Mouse (Mus musculus): Measurements from ENCODE around the gene Tapt1. TPM values are rescaled to one million over a fixed set of nuclear protein-coding genes. Genes with fewer than 3 reads are reported as not detected.

The Tapt1 gene
- polyA plus RNA-seq, 1 experiment from 2014 or later = 33.3 TPM

DNA sequence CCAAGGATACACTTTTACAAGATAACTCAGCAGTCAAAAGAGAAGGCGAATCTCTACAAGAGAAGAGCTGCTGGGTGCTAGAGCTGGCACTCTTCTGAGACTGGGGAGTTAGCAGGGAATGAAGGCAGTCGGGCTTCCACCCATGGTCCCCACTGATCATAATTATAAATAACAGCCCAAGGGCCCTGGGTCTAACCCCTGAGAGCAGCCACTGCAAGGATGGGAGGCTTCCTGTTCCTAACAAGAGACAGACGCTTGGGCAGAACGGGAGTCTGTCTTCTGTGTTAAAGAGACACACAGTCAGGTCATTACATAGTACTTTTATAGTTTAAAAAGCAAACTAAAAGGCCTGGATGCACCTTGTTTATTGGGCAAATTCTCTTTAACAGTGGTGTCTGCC, 6.6 kb downstream of the Tapt1 start:
- Histone ChIP-seq H3K36me3 (replicated peaks; ENCODE audit: insufficient read depth, low read length) (peaks cover 26% of the 10 kb centered on the region), H3K9me3 (ENCODE audit: low read length) (no peaks in the 10 kb centered on the region), H3K27ac (ENCODE audit: low read depth) (peak overlapping the region; percentile 31), H3K4me3 (ENCODE audit: low read depth, low read length) (no peak overlapping the region), H3K4me1 (ENCODE audit: insufficient read depth) (peaks cover 38% of the 10 kb centered on the region), H3K27me3 (ENCODE audit: insufficient read depth, low read length) (no peaks in the 10 kb centered on the region), H3K9ac (replicated peaks) (0 out of 2 replicates have a peak overlapping the region, but pooled peaks have one; percentile 19), H3K4me2 (ENCODE audit: low read depth, low read length) (no peak overlapping the region)
- ATAC-seq (no peak), DNase-seq (no peak)
- TF ChIP-seq EP300 (IDR thresholded peaks at IDR 0.05; ENCODE audit: low read depth) = no peak
- no peak for TF ChIP-seq CTCF (IDR thresholded peaks at IDR 0.05; ENCODE audit: low read depth)
- WGBS (ENCODE audit: insufficient replicate concordance) = 63% methylated on average over 4 of the region's 4 CpGs

DNA sequence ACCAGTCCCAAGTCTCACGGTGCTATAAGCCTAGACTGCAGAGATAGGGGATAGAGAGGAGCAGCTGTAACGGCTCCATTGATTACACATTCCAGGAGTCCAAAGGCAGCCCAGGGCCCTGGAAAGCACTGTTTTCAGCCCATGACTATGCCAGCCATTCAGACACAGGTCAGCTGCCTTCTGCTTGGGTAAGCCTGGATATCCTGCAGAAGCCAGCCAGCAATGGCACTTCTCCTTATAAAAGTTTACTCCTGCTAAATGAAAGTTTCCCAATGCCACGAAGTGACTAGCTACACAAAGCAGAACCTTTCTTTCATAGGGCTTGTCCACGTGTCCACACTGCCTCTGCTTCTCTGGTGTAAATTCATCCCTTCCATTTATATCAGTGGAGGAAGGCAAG, 7.9 kb downstream of the Tapt1 start:
- H3K9me3 ChIP-seq (ENCODE audit: low read length) = no peaks in the 10 kb centered on the region
- 60% methylated on average over 4 of the region's 4 CpGs for WGBS (ENCODE audit: insufficient replicate concordance)
- no peak overlapping the region for H3K9ac ChIP-seq (replicated peaks)
- H3K27me3 ChIP-seq (ENCODE audit: insufficient read depth, low read length) = no peaks in the 10 kb centered on the region
- TF ChIP-seq CTCF (IDR thresholded peaks at IDR 0.05; ENCODE audit: low read depth) (no peak), EP300 (IDR thresholded peaks at IDR 0.05; ENCODE audit: low read depth) (no peak)
- H3K4me2 ChIP-seq (ENCODE audit: low read depth, low read length) = no peak overlapping the region
- ATAC-seq (peak; percentile 43), DNase-seq (no peak)
- peaks cover 34% of the 10 kb centered on the region for H3K36me3 ChIP-seq (replicated peaks; ENCODE audit: insufficient read depth, low read length)
- H3K4me1 ChIP-seq (ENCODE audit: insufficient read depth) = peaks cover 31% of the 10 kb centered on the region
- H3K4me3 ChIP-seq (ENCODE audit: low read depth, low read length) = no peak overlapping the region
- no peak overlapping the region for H3K27ac ChIP-seq (ENCODE audit: low read depth)

DNA sequence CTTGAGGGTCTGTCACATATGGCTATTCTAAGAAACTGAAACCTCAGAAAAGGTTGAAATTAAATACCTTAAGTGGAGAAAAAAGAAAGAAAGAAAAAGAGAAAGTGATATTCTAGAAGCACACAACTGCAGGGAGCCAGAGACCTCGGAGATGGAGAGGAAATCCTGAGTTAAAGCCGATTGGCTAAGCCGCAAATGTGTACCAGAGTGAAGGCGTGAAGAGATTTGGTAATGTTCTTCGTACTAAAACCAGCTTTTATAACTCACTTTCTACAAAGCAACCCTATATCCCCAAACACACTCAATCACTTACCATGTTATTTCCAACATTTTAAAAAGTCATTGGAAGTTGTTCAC, 8.8 kb downstream of the Tapt1 start:
- H3K9ac ChIP-seq (replicated peaks) = no peak overlapping the region
- no peak for TF ChIP-seq EP300 (IDR thresholded peaks at IDR 0.05; ENCODE audit: low read depth)
- no peak for TF ChIP-seq CTCF (IDR thresholded peaks at IDR 0.05; ENCODE audit: low read depth)
- H3K27me3 ChIP-seq (ENCODE audit: insufficient read depth, low read length) = no peaks in the 10 kb centered on the region
- H3K4me1 ChIP-seq (ENCODE audit: insufficient read depth) = peaks cover 23% of the 10 kb centered on the region
- no peak overlapping the region for H3K4me2 ChIP-seq (ENCODE audit: low read depth, low read length)
- ATAC-seq (no peak), DNase-seq (no peak)
- 69% methylated on average over 5 of the region's 5 CpGs for WGBS (ENCODE audit: insufficient replicate concordance)
- no peaks in the 10 kb centered on the region for H3K9me3 ChIP-seq (ENCODE audit: low read length)
- peaks cover 27% of the 10 kb centered on the region for H3K36me3 ChIP-seq (replicated peaks; ENCODE audit: insufficient read depth, low read length)
- no peak overlapping the region for H3K27ac ChIP-seq (ENCODE audit: low read depth)
- H3K4me3 ChIP-seq (ENCODE audit: low read depth, low read length) = no peak overlapping the region

DNA sequence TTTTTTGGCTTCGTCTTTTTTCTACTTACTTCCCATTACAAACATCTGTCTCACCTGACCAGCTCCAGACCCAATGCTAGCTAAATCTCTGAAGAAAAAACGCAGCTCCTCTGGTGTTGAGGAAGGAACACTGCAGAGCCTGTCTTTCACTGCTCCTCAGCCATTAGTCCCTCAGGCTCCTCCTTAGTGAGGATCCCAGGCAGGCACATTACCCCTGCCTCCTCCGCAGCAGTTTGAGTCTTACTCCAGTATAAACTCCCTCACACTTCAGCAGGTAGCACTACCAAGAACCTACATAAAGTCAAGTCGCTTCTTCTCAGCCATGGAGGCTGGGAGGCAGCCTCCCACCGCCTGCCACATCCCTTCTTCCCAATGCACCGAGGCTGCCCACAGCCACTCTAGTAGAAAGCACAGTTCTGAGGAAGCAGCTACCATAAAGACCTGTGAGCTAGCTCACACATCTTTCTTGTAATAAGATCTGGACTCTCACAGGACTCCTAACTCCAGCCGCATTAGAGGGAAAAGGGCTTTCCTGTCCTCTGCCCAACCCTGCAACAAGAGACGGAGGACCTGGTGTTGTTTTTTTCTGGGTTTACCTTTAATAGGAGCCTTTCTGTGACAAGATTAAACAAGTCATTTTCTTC, 9.3 kb downstream of the Tapt1 start:
- Histone ChIP-seq H3K4me2 (ENCODE audit: low read depth, low read length) (no peak overlapping the region), H3K4me1 (ENCODE audit: insufficient read depth) (peaks cover 26% of the 10 kb centered on the region), H3K27me3 (ENCODE audit: insufficient read depth, low read length) (no peaks in the 10 kb centered on the region), H3K27ac (ENCODE audit: low read depth) (no peak overlapping the region), H3K9ac (replicated peaks) (no peak overlapping the region), H3K36me3 (replicated peaks; ENCODE audit: insufficient read depth, low read length) (peaks cover 27% of the 10 kb centered on the region), H3K9me3 (ENCODE audit: low read length) (no peaks in the 10 kb centered on the region), H3K4me3 (ENCODE audit: low read depth, low read length) (no peak overlapping the region)
- TF ChIP-seq CTCF (IDR thresholded peaks at IDR 0.05; ENCODE audit: low read depth) (no peak), EP300 (IDR thresholded peaks at IDR 0.05; ENCODE audit: low read depth) (no peak)
- ATAC-seq (no peak), DNase-seq (no peak)
- WGBS (ENCODE audit: insufficient replicate concordance) = 81% methylated on average over 8 of the region's 8 CpGs

DNA sequence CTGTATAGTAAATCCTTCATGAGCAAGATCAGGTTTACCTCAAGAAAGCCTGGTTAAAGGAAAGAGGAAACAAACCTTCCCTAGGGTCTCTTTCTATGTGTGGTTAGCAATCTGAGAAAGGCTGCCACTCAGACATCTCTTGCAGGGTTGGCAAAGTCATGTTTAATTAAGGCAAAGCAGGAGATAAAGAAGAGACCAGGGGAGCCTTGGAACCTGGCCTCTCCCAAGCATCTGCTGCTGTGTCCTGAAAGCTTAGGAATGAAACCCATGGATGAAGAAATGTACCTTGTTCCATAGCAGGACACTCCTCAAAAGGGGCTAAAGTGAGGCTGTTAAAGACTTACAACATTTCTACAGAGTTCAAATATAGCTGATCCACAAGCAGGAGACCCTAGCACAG, 11.3 kb downstream of the Tapt1 start:
- DNase-seq (no peak), ATAC-seq (no peak)
- H3K9ac ChIP-seq (replicated peaks) = no peak overlapping the region

DNA sequence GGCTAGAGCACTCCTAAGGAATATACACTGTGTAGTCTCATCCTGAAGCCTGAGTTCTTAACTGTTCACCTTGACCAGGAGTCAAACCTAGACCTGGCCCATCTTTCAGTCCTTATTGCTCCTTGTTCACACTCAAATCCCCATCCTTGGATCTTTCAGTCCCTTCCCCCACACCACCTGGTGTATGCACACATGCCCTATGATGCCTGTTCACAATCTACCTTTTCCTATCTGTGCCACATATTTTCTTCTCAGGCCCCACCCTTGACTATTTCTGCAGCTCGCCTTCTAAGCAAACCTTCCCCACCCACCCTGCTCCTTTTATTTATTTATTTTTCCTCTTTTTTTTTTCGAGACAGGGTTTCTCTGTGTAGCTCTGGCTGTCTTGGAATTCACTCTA, 12.4 kb downstream of the Tapt1 start:
- Histone ChIP-seq H3K36me3 (replicated peaks; ENCODE audit: insufficient read depth, low read length) (peaks cover 37% of the 10 kb centered on the region), H3K4me3 (ENCODE audit: low read depth, low read length) (no peak overlapping the region), H3K9me3 (ENCODE audit: low read length) (no peaks in the 10 kb centered on the region), H3K9ac (replicated peaks) (no peak overlapping the region), H3K4me2 (ENCODE audit: low read depth, low read length) (no peak overlapping the region), H3K27ac (ENCODE audit: low read depth) (no peak overlapping the region), H3K27me3 (ENCODE audit: insufficient read depth, low read length) (no peaks in the 10 kb centered on the region), H3K4me1 (ENCODE audit: insufficient read depth) (peaks cover 12% of the 10 kb centered on the region)
- WGBS (ENCODE audit: insufficient replicate concordance) = 78% methylated on average over 2 of the region's 2 CpGs
- ATAC-seq (no peak), DNase-seq (no peak)
- TF ChIP-seq EP300 (IDR thresholded peaks at IDR 0.05; ENCODE audit: low read depth) = no peak
- no peak for TF ChIP-seq CTCF (IDR thresholded peaks at IDR 0.05; ENCODE audit: low read depth)

More for the DNA sequence above, 11.3 kb downstream of the Tapt1 start:
- Histone ChIP-seq H3K9me3 (ENCODE audit: low read length) (no peaks in the 10 kb centered on the region), H3K4me2 (ENCODE audit: low read depth, low read length) (no peak overlapping the region), H3K36me3 (replicated peaks; ENCODE audit: insufficient read depth, low read length) (peaks cover 27% of the 10 kb centered on the region), H3K4me3 (ENCODE audit: low read depth, low read length) (no peak overlapping the region), H3K27ac (ENCODE audit: low read depth) (no peak overlapping the region), H3K27me3 (ENCODE audit: insufficient read depth, low read length) (no peaks in the 10 kb centered on the region), H3K4me1 (ENCODE audit: insufficient read depth) (peaks cover 23% of the 10 kb centered on the region)
- TF ChIP-seq CTCF (IDR thresholded peaks at IDR 0.05; ENCODE audit: low read depth) (no peak), EP300 (IDR thresholded peaks at IDR 0.05; ENCODE audit: low read depth) (no peak)

DNA sequence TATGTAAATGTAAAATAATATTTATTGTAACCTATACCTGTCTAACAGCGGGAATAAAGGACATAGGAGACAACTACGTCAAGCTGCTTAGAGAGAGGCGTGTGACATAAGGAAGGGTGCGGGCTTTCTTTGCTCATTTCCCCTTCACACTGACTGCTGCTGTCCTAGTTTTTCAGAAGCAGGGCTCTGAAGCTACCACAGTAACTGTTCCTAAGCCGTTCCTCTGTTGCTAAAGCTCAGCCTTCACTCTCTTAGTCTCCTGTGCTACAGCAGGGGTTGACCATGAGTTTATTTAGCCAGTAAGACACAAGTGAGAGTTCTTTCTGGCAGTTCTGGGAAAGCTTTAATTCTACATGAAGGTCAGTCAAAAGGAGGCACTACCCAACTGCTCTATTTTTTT, 13.0 kb downstream of the Tapt1 start:
- DNase-seq (no peak), ATAC-seq (no peak)
- no peaks in the 10 kb centered on the region for H3K9me3 ChIP-seq (ENCODE audit: low read length)
- no peak overlapping the region for H3K9ac ChIP-seq (replicated peaks)
- H3K36me3 ChIP-seq (replicated peaks; ENCODE audit: insufficient read depth, low read length) = peaks cover 38% of the 10 kb centered on the region
- no peak overlapping the region for H3K4me3 ChIP-seq (ENCODE audit: low read depth, low read length)
- H3K27me3 ChIP-seq (ENCODE audit: insufficient read depth, low read length) = no peaks in the 10 kb centered on the region
- no peak overlapping the region for H3K27ac ChIP-seq (ENCODE audit: low read depth)
- WGBS (ENCODE audit: insufficient replicate concordance) = 89% methylated on average over 5 of the region's 5 CpGs
- TF ChIP-seq EP300 (IDR thresholded peaks at IDR 0.05; ENCODE audit: low read depth) (no peak), CTCF (IDR thresholded peaks at IDR 0.05; ENCODE audit: low read depth) (no peak)
- peaks cover 8% of the 10 kb centered on the region for H3K4me1 ChIP-seq (ENCODE audit: insufficient read depth)
- H3K4me2 ChIP-seq (ENCODE audit: low read depth, low read length) = no peak overlapping the region
